Mouse (Mus musculus) ovary, postnatal 36 days (tissue): ENCODE measurements at regions not wholly inside any gene's neighbourhood (a gene's known extent, or its start where the extent isn't known, plus 50 kb on each side); places are given as distances from the start of the nearest gene placed in this dataset.
"Not testable (repeated sequence)": the region's sequence is repeated elsewhere in the genome, so short reads cannot be mapped to it uniquely, and the experiment has no call there.

ENCODE experiments used
- DNase-seq: peaks from one replicate; pipeline ENCODE4 v3.0.0; 2022; ENCODE audit warnings: low spot score, mixed read lengths

DNA sequence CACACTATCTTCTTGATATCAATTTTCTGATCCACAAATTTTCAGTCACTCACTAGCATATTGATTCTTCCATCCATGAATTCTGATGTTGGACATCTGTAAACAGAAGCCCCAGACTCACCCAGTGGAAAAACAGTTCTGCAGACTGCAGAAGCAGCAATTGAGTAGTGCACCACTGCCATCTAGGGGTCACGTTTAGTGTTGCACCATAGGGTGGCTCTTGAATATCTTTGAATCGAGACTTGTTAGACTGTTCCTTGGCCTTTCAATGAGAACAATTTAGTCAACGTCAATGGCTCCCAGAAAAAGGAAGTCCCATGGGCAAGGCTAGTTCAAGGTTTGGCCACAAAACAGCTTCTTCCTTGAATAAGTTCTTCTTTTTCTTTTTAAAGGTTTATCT, 828.1 kb downstream of the Gm10330 start:
- not testable (repeated sequence) for DNase-seq

- DNase-seq, result peak; percentile 5
Measured at GRCm38 (mm10) chr12:22906156-22906555, 873.9 kb downstream of the Gm10330 start.
